Mouse (Mus musculus): ENCODE results near the gene Dscam.

- TF ChIP-seq CTCF (IDR thresholded peaks at IDR 0.05; ENCODE audit: low read depth) (no peak), EP300 (IDR thresholded peaks at IDR 0.05; ENCODE audit: low read depth) (no peak)
Measured at GRCm38 (mm10) chr16:96695882-96696281, 474.7 kb downstream of the Dscam start.

Data from heart, postnatal 0 days (tissue).